Mouse (Mus musculus): ENCODE measurements at regions not wholly inside any gene's neighbourhood (a gene's known extent, or its start where the extent isn't known, plus 50 kb on each side); places are given as distances from the start of the nearest gene placed in this dataset.
A peak's percentile ranks its signal among the peaks of the same experiment; 100 is the strongest.

DNA sequence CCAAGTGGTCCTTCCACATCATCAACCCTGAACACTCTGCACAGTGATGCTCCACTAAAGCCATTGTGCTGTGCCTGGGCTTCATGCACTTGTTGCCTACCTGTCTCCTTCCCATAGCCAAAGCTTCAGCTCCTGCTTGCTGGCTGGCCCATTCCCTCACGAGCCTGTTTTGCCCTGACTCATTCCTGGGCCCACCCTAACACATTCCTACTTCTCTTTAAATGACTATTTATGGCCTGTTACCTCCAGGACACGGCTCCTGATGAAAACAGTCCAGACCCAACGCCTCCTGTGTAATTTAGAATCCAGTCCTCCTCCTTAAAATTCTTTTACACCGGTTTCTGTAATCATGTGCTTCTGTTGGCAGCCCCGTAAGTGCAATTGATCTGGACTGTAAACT, 175.1 kb upstream of the Tnp1 start:
- TF ChIP-seq GATA4 (IDR thresholded peaks at IDR 0.05; ENCODE audit: insufficient replicate concordance, low read length): no peak

- peak; percentile 87; the same call in 1 of the 2 replicates for TF ChIP-seq GATA4 (IDR thresholded peaks at IDR 0.05; ENCODE audit: insufficient replicate concordance, low read length)
Observed at GRCm38 (mm10) chr1:73188796-73189195, 173.1 kb upstream of the Tnp1 start.

- TF ChIP-seq GATA4 (IDR thresholded peaks at IDR 0.05; ENCODE audit: insufficient replicate concordance, low read length): no peak
Observed at GRCm38 (mm10) chr1:73184477-73184876, 168.8 kb upstream of the Tnp1 start.

GRCm38 (mm10) chr1:73178810-73179209, 163.1 kb upstream of the Tnp1 start:
- no peak for TF ChIP-seq GATA4 (IDR thresholded peaks at IDR 0.05; ENCODE audit: insufficient replicate concordance, low read length)

DNA sequence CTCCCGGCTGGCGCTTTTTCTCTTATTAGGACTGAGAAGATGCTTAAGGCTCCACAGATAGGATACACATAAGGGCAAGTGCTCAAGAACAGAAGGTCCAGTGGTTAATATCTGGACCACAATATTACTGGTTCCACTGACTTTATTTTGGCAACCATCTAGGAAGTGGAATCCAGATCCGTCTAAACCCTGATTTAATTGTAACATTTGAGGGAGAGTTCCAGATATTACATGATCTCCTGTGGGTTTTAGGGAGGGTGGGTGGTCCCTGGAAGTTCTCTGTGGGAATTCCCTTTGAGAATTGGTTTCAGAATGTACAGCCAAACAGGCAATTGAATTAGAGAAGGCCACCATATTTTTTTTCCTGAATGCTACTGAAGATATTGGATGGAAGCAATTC, 161.4 kb upstream of the Tnp1 start:
- TF ChIP-seq GATA4 (IDR thresholded peaks at IDR 0.05; ENCODE audit: insufficient replicate concordance, low read length): no peak

GRCm38 (mm10) chr1:73170668-73171008, 154.9 kb upstream of the Tnp1 start:
- TF ChIP-seq GATA4 (IDR thresholded peaks at IDR 0.05; ENCODE audit: insufficient replicate concordance, low read length): no peak

DNA sequence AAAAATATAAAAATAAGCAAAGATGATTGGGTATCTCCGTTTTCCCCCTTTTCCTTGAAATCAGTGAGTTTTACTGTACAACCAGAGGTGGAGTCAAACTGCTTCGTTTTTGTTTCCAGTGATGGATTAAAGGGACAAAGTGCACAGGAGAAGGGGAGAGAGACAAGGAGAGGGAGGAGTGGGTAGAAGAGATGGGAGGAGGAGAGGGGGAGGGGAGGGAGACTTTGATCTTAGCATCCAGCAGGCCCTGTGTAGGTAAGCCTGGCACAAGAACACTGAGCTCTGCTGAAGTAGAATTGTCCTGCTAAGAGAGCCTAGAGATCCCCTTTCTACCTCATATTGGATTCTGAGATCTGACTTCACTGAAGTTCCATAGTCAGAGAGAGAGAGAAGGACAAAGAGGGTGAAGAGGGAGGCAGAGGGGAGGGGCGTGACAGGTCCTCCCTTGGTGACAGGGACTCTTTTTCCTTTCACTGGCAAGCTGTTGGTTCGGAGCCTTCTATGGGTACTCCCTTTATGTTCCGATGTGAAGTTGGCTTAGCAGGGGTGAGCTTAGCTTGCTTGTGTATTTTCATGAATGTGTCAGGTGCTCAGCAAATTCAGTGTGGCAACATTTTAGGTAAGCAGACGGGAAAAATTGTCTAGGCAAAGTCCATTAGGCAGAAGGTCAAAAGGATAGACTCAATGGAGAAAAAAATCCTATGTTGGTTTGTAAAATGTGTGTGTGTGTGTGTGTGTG, 154.4 kb upstream of the Tnp1 start:
- no peak for TF ChIP-seq GATA4 (IDR thresholded peaks at IDR 0.05; ENCODE audit: insufficient replicate concordance, low read length)

- no peak for TF ChIP-seq GATA4 (IDR thresholded peaks at IDR 0.05; ENCODE audit: insufficient replicate concordance, low read length)
Observed at GRCm38 (mm10) chr1:73169077-73169869, 153.6 kb upstream of the Tnp1 start.

DNA sequence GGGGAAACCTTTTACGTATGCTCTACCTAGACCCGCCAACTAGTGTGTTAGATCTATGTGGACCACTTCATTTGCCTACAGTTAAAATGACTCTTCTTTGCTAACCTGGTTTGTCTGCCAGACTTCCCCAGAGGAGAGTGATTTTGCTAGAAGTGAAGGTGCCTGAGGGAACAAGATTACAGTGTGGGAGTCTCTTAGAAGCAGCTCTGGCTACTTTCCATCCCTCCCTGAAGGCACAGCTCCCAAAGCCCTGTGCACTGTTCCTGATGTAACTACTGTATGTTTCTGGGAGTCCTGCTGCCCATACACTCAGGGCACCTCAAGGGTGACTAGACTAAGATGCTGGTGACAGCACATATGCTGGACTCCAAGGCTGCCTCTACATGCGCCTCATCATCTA, 144.5 kb upstream of the Tnp1 start:
- TF ChIP-seq GATA4 (IDR thresholded peaks at IDR 0.05; ENCODE audit: insufficient replicate concordance, low read length): no peak

- TF ChIP-seq GATA4 (IDR thresholded peaks at IDR 0.05; ENCODE audit: insufficient replicate concordance, low read length): no peak
Observed at GRCm38 (mm10) chr1:73159405-73159976, 143.8 kb upstream of the Tnp1 start.

GRCm38 (mm10) chr1:73153438-73154097, 137.9 kb upstream of the Tnp1 start:
- TF ChIP-seq GATA4 (IDR thresholded peaks at IDR 0.05; ENCODE audit: insufficient replicate concordance, low read length): no peak

DNA sequence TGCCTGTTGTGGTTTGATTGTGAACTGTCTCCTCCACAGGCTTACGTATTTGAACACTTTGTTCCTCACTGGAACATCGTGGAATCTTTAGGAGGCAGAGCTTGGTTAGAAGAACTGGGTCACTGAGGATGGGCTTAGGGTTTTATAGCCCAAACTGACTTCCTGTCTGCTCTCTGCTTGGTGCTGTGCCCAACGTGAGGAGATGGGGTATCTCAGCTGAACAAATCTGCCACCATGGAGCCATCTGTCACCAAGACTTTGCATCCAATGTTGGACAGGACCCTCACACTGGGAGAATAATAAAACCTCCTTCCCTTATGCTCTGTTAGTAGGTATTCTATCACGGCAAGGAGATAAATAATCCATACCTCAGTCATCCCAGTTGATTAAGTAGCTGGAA, 134.2 kb upstream of the Tnp1 start:
- no peak for TF ChIP-seq GATA4 (IDR thresholded peaks at IDR 0.05; ENCODE audit: insufficient replicate concordance, low read length)

DNA sequence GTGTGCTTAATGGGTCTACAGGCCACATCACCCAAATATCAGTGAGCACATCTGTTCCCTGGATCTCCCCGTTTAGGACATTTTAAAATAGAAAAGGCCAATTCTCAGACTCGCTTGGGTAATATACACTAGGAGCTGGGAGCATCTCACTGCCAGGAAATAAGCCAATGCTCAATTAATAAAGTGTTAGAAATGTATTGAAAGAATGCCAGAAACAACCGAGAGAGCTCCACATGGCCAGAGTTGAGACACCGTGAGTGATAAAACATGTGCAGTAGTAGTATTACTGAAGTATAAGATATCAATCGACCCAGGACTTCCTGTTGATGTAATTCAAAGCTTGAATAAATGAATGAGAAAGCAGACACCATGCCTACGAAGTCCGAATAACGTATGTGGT, 127.1 kb upstream of the Tnp1 start:
- TF ChIP-seq GATA4 (IDR thresholded peaks at IDR 0.05; ENCODE audit: insufficient replicate concordance, low read length): no peak

GRCm38 (mm10) chr1:73140557-73141345, 125.0 kb upstream of the Tnp1 start:
- TF ChIP-seq GATA4 (IDR thresholded peaks at IDR 0.05; ENCODE audit: insufficient replicate concordance, low read length): no peak

Data from liver, adult (tissue).